Mouse (Mus musculus): ENCODE measurements around the gene Dexi.

Gene Dexi

DNA sequence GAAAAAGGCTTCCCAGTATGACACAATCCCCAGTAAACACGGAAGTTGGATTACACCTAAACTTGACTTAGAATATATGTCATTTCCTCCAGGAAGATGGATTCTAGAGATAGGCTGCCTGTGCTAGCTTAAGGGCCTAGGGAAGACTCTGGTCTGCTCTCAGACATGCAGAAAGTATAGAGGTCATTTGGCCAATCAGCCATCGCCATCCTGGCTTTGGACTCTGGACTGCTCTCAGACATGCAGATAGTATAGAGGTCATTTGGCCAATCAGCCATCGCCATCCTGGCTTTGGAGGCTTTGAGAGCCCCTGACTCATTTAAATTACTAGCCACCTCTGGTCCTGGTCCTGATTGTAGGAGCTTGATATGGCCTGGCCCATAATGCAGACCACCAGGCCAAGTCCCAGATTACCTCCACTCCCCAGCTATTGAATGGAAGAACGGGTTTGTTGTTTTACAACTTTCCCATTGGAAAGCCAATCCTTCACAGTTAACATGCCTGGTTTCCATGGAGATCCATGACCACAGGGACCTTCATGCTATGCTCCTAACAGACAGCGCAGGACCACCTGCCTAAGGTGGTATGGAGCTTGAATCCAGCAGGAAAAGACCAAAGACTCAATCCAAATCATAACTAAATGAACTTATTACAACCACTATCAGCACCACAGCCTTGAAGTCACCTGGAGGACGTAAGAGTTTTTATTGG lies 88.8 kb downstream of the Dexi start:
- DNase-seq (ENCODE audit: low spot score): no peak
